Mouse (Mus musculus) embryonic facial prominence, embryonic 10.5 days (tissue): Measurements from ENCODE around the gene D630023F18Rik. TPM values are rescaled to one million over a fixed set of nuclear protein-coding genes. Genes with fewer than 3 reads are reported as not detected.

Experiments
- DNase-seq: peaks from one replicate; pipeline ENCODE4 v3.0.0-alpha.2; 2017; ENCODE audit warnings: low spot score
- H3K27ac ChIP-seq: fragments of 300-500 bp; sonication (generic); replicated peaks from 2 replicates; pipeline ENCODE4 v1.5.1; 2016; ENCODE audit warnings: mild to moderate bottlenecking
- H3K27me3 ChIP-seq: fragments of 300-500 bp; sonication (generic); replicated peaks from 2 replicates; pipeline ENCODE4 v1.6.1; 2016; ENCODE audit warnings: low read depth, mild to moderate bottlenecking; ENCODE audit not compliant: poor library complexity, severe bottlenecking
- H3K36me3 ChIP-seq: fragments of 300-500 bp; sonication (generic); replicated peaks from 2 replicates; pipeline ENCODE4 v1.6.1; 2016; ENCODE audit warnings: mild to moderate bottlenecking, moderate library complexity
- H3K4me1 ChIP-seq: fragments of 300-500 bp; sonication (generic); 2 replicates; pipeline ENCODE4 v1.6.1; 2016
- H3K4me3 ChIP-seq: fragments of 300-500 bp; sonication (generic); 2 replicates; pipeline ENCODE4 v1.5.1; 2016; ENCODE audit warnings: mild to moderate bottlenecking, moderate library complexity
- H3K9me3 ChIP-seq: fragments of 300-500 bp; sonication (generic); 2 replicates; pipeline ENCODE4 v1.6.1; 2016; ENCODE audit warnings: mild to moderate bottlenecking
- whole genome bisulfite sequencing: fragments of 180-500 bp; shearing (Covaris S2); methylation state at CpG from one replicate; pipeline ENCODE4 v1.1.7; 2016; 5-methylcytosine and 5-hydroxymethylcytosine counted together
- polyA plus RNA-seq: library from polyadenylated mRNA; unstranded; fragments of >200 nt; fragmentation: Nextera tagmentation; extraction: Ambion mirVana; gene quantifications from 2 replicates; pipeline ENCODE4 v1.2.1, GENCODE M21; 2016

The D630023F18Rik gene
- polyA plus RNA-seq, 1 experiment from 2014 or later: 0.56 TPM

DNA sequence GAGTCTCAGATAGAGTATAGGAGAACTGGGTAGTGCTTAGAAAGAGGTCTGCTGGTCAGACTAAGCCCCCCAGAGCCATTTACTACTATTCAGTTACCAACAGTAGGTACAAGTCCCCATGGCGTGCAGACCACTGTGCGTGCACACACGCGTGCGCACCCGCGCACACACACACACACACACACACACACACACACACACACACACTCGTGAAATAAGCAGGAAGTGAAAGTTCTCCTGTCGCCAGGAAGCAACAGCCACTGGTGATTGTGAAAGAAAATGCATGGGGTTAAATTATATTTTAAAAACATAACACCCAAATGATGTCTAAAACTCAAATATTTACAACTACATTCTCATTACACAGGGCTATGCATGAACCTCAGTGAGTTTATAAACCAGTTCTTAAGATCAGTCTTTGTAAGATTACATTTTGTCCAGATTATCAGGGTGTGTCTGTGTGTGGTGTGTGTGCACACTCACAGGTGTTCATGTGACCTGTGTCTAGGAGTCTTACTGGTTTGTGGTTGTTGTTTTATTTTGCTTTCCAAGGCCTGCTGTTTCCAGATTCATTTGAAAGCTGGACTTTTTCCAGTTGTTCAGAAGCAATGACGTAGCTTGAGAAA lies 15.2 kb downstream of the D630023F18Rik start:
- H3K27me3 ChIP-seq: 0 out of 2 replicates have a peak, but pooled peaks cover 3% of the 10 kb centered on the region
- H3K4me3 ChIP-seq: no peak overlapping the region
- no peaks in the 10 kb centered on the region for H3K9me3 ChIP-seq
- no peak overlapping the region for H3K27ac ChIP-seq
- H3K4me1 ChIP-seq: peaks cover 5% of the 10 kb centered on the region; the same call in 1 of the 2 replicates
- 90% methylated on average over 10 of the region's 10 CpGs for WGBS
- DNase-seq: no peak
- H3K36me3 ChIP-seq: no peaks in the 10 kb centered on the region

DNA sequence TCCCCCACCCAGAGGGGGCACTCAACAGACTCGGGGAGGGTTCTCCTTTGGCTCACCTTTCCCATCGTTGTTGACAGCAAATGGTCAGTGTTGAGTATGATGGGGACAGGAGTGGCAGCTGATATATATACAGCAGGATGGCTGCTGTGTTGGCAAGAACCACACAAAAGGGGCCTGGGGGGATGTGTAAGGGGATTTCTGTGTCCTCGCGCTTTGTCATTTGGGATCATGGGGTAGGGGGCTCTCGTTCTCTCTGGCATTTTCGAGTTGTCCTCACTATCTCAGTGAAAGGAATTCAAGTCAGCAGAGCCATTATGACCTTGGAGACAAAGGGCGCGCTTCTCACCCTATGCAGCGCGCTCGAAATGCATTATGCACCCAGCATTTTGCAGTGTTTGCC lies 19.7 kb downstream of the D630023F18Rik start, which contains the start of gene Cryga:
TSS of gene Cryga (minus strand) at position 101 of the 400 bp plus-strand sequence.
- Histone ChIP-seq H3K4me3 (no peak within 1 kb of the TSS), H3K27ac (no peak within 1 kb of the TSS), H3K4me1 (no peaks in the 10 kb centered on the region), H3K9me3 (no peaks in the 10 kb centered on the region), H3K27me3 (no peaks in the 10 kb centered on the region), H3K36me3 (no peaks in the 10 kb centered on the region)
- no peak for DNase-seq
- 94% methylated on average over 11 of the region's 11 CpGs for WGBS

DNA sequence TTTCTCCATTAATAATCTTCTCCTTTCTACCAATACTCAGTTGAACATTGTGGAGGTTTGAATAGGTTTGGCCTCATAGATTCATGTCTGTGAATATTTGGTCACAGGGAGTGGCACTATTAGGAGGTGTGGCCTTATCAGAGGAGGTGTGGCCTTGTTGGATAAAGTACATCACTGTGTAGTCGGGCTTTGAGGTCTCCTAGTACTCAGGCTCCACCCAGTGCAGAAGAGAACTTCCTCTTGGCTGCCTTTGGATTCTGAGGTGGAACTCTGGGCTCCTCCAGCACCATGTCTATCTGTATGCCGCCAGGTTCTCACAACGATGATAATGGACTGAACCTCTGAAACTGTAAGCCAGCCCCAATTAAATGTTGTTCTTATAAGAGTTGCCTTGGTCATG lies 26.1 kb downstream of the D630023F18Rik start:
- H3K4me1 ChIP-seq: no peaks in the 10 kb centered on the region
- WGBS: 90% methylated on average over 3 of the region's 3 CpGs
- H3K4me3 ChIP-seq: no peak overlapping the region
- no peaks in the 10 kb centered on the region for H3K9me3 ChIP-seq
- no peak for DNase-seq
- H3K27me3 ChIP-seq: no peaks in the 10 kb centered on the region
- H3K27ac ChIP-seq: no peak overlapping the region
- no peaks in the 10 kb centered on the region for H3K36me3 ChIP-seq

DNA sequence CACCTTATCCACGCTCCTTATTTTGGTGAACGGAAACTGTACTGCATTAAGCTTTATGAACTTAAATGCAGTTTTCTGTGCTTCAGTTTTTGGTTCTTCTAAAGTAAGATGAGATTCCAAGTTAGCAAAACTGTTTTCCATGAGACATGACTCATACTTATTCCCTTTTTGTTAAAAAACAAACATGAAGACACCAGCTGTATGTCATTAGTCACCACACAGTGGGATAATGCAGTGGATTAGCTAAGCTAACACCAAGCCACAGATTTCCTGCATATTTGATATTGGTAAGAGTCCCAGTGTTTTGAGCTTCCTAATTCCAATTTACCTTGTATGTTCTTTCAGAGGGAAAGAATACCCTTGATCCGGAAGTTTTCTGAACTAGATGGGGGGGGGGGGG lies 31.4 kb downstream of the D630023F18Rik start:
- Histone ChIP-seq H3K9me3 (no peaks in the 10 kb centered on the region), H3K36me3 (no peaks in the 10 kb centered on the region), H3K4me1 (no peaks in the 10 kb centered on the region), H3K4me3 (no peak overlapping the region), H3K27me3 (no peaks in the 10 kb centered on the region), H3K27ac (no peak overlapping the region)
- DNase-seq: no peak
- WGBS: 91% methylated on average over 3 of the region's 3 CpGs

DNA sequence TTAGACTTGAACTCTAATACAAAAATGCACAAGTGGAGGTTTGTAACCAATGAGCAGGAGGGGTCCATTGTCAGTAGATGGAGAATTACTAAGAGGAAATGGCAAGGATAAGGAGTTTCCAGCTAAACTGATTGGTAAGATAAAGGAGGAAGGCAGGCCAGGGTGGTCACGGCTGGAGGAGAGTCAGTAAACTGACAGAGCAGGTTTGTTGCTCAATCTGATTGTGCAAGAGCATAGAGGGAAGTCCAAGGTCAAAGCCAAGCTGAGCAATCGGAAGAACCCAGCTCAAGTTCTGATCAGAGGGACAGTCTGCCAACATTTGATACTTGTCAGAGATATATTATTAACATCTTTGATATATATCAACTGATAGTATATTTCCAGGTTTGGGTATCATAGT lies 32.6 kb downstream of the D630023F18Rik start:
- H3K36me3 ChIP-seq: no peaks in the 10 kb centered on the region
- no peaks in the 10 kb centered on the region for H3K4me1 ChIP-seq
- H3K27ac ChIP-seq: no peak overlapping the region
- no peaks in the 10 kb centered on the region for H3K9me3 ChIP-seq
- H3K4me3 ChIP-seq: no peak overlapping the region
- 79% methylated on average over 2 of the region's 2 CpGs for WGBS
- no peak for DNase-seq
- no peaks in the 10 kb centered on the region for H3K27me3 ChIP-seq

DNA sequence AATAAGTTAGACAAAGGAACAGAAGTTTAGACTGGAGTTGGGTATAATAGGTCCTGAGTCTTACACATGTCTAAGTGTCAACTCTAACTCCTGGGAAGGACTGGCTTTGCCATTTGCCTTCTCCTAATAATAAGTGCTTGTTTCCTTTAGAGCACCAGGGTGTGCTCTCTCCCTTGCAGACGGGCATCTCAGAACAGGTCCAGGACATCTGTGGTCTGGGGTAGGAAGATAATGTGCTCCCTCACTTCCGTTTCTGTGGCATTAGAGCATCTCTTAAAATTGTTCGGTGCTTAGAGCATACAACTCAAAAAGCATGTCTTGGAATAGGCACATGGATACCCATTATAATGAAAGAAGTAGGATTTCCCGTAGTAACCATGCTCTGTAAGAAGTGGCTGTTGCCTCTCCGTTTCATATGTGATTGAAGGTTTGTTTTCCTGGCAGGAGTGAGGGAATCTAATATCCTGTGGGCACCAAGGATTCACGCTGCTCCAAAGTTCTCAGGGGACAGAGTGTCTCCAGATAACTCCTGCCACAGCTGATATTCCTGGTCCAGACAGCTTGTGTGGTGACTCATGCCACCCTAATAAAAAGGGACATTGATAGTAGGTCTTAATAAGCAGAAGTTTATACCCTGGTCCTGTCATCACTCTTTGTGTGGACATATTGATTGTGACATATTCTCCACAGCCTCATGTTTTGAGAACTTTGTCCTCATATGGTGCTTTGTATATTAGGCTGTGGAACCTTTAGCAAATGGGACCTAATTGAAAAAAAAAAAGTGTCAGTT lies 34.3 kb downstream of the D630023F18Rik start:
- H3K4me3 ChIP-seq: no peak overlapping the region

DNA sequence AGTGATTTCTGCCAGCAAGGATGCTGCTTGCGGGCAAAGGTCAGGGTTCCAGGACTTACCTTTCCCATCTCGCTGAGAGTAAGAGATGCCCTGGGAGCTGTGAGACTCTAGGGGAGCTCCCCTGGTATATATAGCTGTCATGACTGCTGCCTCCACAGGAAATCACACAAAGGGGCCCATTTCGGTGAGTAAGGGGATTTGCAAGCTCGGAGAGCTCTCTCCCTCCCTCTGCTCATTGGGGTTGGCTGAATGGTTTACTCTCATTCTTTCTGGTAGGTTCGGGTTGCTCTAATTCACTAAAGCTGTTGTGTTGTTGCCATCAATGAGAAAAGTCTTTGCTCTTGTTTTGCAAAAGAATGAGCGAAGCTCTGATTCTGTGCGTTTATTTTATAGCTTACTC lies 40.8 kb downstream of the D630023F18Rik start, which contains the start of gene Crygb:
TSS of gene Crygb (minus strand) at position 101 of the 400 bp plus-strand sequence.
- Histone ChIP-seq H3K27me3 (no peaks in the 10 kb centered on the region), H3K4me3 (no peak within 1 kb of the TSS), H3K36me3 (no peaks in the 10 kb centered on the region), H3K9me3 (no peaks in the 10 kb centered on the region), H3K4me1 (peaks cover 5% of the 10 kb centered on the region), H3K27ac (no peak within 1 kb of the TSS)
- no peak for DNase-seq
- WGBS: 30% methylated on average over 7 of the region's 7 CpGs

More for the DNA sequence above, 34.3 kb downstream of the D630023F18Rik start:
- no peak overlapping the region for H3K27ac ChIP-seq
- H3K27me3 ChIP-seq: no peaks in the 10 kb centered on the region
- WGBS: 76% methylated on average over 6 of the region's 6 CpGs
- DNase-seq: no peak
- H3K9me3 ChIP-seq: no peaks in the 10 kb centered on the region
- no peaks in the 10 kb centered on the region for H3K4me1 ChIP-seq
- no peaks in the 10 kb centered on the region for H3K36me3 ChIP-seq

DNA sequence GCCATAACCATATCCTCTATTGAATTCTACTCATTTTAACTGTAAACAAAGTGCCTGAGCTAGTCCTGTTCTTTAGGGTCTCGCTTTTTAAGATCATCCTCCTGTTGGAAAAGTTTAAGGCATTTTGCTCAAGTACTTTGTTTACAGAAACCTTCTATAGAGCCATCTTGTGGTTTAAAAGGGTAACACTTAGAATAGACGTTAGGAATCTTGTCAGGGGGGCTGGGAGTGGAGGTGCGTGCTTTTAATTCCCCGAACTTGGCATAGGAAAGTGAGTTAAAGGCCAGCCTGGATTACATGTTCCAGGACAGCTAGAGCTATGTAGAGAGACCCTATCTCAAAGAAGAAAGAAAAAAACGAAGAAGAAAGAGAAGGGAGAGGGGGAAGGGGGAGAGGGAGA lies 47.4 kb downstream of the D630023F18Rik start:
- no peaks in the 10 kb centered on the region for H3K9me3 ChIP-seq
- DNase-seq: no peak

DNA sequence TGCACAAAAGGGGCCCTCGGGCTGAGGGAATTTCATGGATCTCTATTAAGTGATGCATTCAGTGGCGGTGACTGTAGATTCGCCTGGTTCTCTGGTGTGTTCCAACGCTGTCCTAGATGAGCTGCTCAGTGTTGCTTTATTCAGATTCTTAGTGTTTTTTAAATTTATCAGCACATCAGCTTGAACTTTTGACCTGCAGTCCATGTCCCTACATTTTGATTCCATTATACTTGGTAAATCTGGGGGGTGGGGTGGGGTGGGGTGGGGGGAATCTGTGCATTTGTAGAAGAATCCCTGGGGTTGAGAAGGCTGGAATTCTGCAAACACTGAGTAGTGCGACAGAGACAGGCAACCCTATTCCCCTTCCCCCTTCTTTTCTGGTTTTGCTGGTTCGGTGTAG lies 49.4 kb downstream of the D630023F18Rik start, which contains the start of gene Crygc:
TSS of gene Crygc (minus strand) at position 101 of the 400 bp plus-strand sequence.
- H3K9me3 ChIP-seq: no peaks in the 10 kb centered on the region
- 62% methylated on average over 6 of the region's 6 CpGs for WGBS
- H3K36me3 ChIP-seq: no peaks in the 10 kb centered on the region
- H3K27ac ChIP-seq: no peak within 1 kb of the TSS
- no peak within 1 kb of the TSS for H3K4me3 ChIP-seq
- 0 out of 2 replicates have a peak, but pooled peaks cover 3% of the 10 kb centered on the region for H3K4me1 ChIP-seq
- H3K27me3 ChIP-seq: no peaks in the 10 kb centered on the region
- DNase-seq: no peak

More for the DNA sequence above, 47.4 kb downstream of the D630023F18Rik start:
- Histone ChIP-seq H3K36me3 (no peaks in the 10 kb centered on the region), H3K4me1 (0 out of 2 replicates have a peak, but pooled peaks cover 3% of the 10 kb centered on the region), H3K27ac (no peak overlapping the region), H3K27me3 (no peaks in the 10 kb centered on the region), H3K4me3 (no peak overlapping the region)
- 21% methylated on average over 5 of the region's 5 CpGs for WGBS

DNA sequence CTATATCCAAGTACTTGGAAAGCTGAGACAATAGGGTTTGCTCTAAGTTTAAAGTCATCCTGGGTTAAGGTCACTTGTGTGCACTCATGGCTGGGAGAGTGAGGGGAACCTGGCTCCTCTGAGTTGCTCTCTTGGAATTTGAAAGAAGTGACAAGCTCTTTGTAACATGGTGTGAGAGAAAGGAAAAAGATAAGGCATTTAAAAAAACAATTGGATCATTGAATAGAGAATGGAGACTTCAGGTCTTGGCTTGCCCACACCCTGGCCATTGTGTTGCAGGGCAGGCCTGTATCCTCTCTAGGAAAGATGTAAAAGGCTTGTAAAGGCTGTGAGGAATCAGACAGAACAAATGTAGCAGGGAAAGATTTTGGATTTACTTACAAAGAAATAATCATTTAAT lies 55.2 kb downstream of the D630023F18Rik start:
- H3K4me3 ChIP-seq: no peak overlapping the region
- no peaks in the 10 kb centered on the region for H3K9me3 ChIP-seq
- no peaks in the 10 kb centered on the region for H3K36me3 ChIP-seq
- H3K27me3 ChIP-seq: no peaks in the 10 kb centered on the region
- no peaks in the 10 kb centered on the region for H3K4me1 ChIP-seq
- H3K27ac ChIP-seq: no peak overlapping the region
- DNase-seq: no peak

DNA sequence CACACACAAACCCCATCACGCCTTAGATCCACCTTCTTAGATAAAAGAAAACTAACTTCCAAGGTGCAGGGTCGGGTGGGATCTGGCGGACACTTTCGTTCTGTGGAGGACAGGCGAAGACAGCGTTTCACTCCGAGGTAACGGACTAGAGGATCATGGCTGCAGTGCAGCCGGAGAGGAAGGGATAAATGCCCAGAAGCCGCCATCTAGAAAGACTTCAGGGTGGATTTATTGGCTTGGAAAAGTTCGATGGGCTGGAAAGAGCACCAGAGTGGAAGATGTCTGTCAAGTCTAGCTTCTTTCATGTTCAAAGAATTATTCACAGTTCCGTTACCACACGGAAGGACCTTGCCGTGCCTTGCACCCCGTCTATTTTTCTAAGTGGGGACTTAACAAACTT lies 58.8 kb downstream of the D630023F18Rik start:
- H3K36me3 ChIP-seq: no peaks in the 10 kb centered on the region
- WGBS: 86% methylated on average over 15 of the region's 15 CpGs
- H3K4me1 ChIP-seq: no peaks in the 10 kb centered on the region
- H3K4me3 ChIP-seq: no peak overlapping the region
- H3K27me3 ChIP-seq: no peaks in the 10 kb centered on the region
- no peak overlapping the region for H3K27ac ChIP-seq
- no peaks in the 10 kb centered on the region for H3K9me3 ChIP-seq
- DNase-seq: no peak

DNA sequence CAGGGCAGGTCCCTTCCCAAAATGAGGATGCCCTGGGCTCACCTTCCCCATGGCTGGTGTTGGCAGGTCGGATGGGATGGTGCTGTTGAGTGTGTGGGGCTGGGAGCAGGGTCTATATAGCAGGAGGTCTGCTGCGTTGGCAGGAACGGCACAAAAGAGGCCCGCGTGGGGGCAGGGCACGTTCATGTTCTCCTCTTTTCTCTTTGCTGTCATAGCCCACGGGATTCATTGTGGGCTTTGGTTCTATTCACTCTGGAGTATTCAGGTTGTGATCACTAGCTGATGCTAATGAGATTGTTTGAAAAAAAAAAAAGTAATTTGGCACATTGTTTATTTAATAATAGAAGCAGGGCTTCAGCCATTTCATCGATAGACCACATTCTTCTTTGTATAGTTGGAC lies 59.7 kb downstream of the D630023F18Rik start, which contains the start of gene Crygd:
TSS of gene Crygd (minus strand) at position 101 of the 400 bp plus-strand sequence.
- no peak for DNase-seq
- H3K4me1 ChIP-seq: no peaks in the 10 kb centered on the region
- no peak within 1 kb of the TSS for H3K4me3 ChIP-seq
- 83% methylated on average over 8 of the region's 8 CpGs for WGBS
- no peaks in the 10 kb centered on the region for H3K36me3 ChIP-seq
- no peaks in the 10 kb centered on the region for H3K9me3 ChIP-seq
- no peak within 1 kb of the TSS for H3K27ac ChIP-seq
- no peaks in the 10 kb centered on the region for H3K27me3 ChIP-seq
